Mouse (Mus musculus): ENCODE data around the gene Cyp2t4. TPM values are rescaled to one million over a fixed set of nuclear protein-coding genes. Genes with fewer than 3 reads are reported as not detected.

Cyp2t4 gene
- polyA plus RNA-seq, 1 experiment = not detected

- Histone ChIP-seq H3K4me1 (ENCODE audit: control insufficient read depth, insufficient read depth, low read length) (no peaks in the 10 kb centered on the region), H3K27ac (ENCODE audit: insufficient read depth, low read depth, low read length) (no peak overlapping the region), H3K4me3 (ENCODE audit: insufficient read depth, low read depth, low read length) (no peak overlapping the region)
- 52% methylated on average over 3 of the region's 3 CpGs for WGBS
- TF ChIP-seq CTCF (IDR thresholded peaks at IDR 0.05; ENCODE audit: insufficient read depth, low read depth, low read length) (no peak), POLR2A (IDR thresholded peaks at IDR 0.05; ENCODE audit: insufficient read depth, low read depth, low read length) (no peak)
Measured at GRCm38 (mm10) chr7:27128162-27128561, 25.4 kb upstream of the Cyp2t4 start.

- H3K27ac ChIP-seq (ENCODE audit: insufficient read depth, low read depth, low read length) = no peak overlapping the region
- H3K4me1 ChIP-seq (ENCODE audit: control insufficient read depth, insufficient read depth, low read length) = no peaks in the 10 kb centered on the region
- WGBS = 90% methylated on average over 13 of the region's 13 CpGs
- no peak for TF ChIP-seq CTCF (IDR thresholded peaks at IDR 0.05; ENCODE audit: insufficient read depth, low read depth, low read length)
- TF ChIP-seq POLR2A (IDR thresholded peaks at IDR 0.05; ENCODE audit: insufficient read depth, low read depth, low read length) = no peak
- no peak overlapping the region for H3K4me3 ChIP-seq (ENCODE audit: insufficient read depth, low read depth, low read length)
Measured at GRCm38 (mm10) chr7:27128946-27129345, 24.6 kb upstream of the Cyp2t4 start.

- no peak overlapping the region for H3K4me3 ChIP-seq (ENCODE audit: insufficient read depth, low read depth, low read length)
- no peak overlapping the region for H3K27ac ChIP-seq (ENCODE audit: insufficient read depth, low read depth, low read length)
- WGBS = 86% methylated on average over 12 of the region's 12 CpGs
- TF ChIP-seq CTCF (IDR thresholded peaks at IDR 0.05; ENCODE audit: insufficient read depth, low read depth, low read length) (no peak), POLR2A (IDR thresholded peaks at IDR 0.05; ENCODE audit: insufficient read depth, low read depth, low read length) (no peak)
- H3K4me1 ChIP-seq (ENCODE audit: control insufficient read depth, insufficient read depth, low read length) = no peaks in the 10 kb centered on the region
Measured at GRCm38 (mm10) chr7:27129811-27130210, 23.7 kb upstream of the Cyp2t4 start.

- TF ChIP-seq CTCF (IDR thresholded peaks at IDR 0.05; ENCODE audit: insufficient read depth, low read depth, low read length) (no peak), POLR2A (IDR thresholded peaks at IDR 0.05; ENCODE audit: insufficient read depth, low read depth, low read length) (no peak)
- H3K4me3 ChIP-seq (ENCODE audit: insufficient read depth, low read depth, low read length) = no peak overlapping the region
- 89% methylated on average over 22 of the region's 22 CpGs for WGBS
- no peaks in the 10 kb centered on the region for H3K4me1 ChIP-seq (ENCODE audit: control insufficient read depth, insufficient read depth, low read length)
- H3K27ac ChIP-seq (ENCODE audit: insufficient read depth, low read depth, low read length) = no peak overlapping the region
Measured at GRCm38 (mm10) chr7:27130521-27131370, 22.8 kb upstream of the Cyp2t4 start.

GRCm38 (mm10) chr7:27131387-27131786 lies 22.1 kb upstream of the Cyp2t4 start:
- TF ChIP-seq CTCF (IDR thresholded peaks at IDR 0.05; ENCODE audit: insufficient read depth, low read depth, low read length) (no peak), POLR2A (IDR thresholded peaks at IDR 0.05; ENCODE audit: insufficient read depth, low read depth, low read length) (no peak)
- no peak overlapping the region for H3K27ac ChIP-seq (ENCODE audit: insufficient read depth, low read depth, low read length)
- H3K4me1 ChIP-seq (ENCODE audit: control insufficient read depth, insufficient read depth, low read length) = no peaks in the 10 kb centered on the region
- H3K4me3 ChIP-seq (ENCODE audit: insufficient read depth, low read depth, low read length) = no peak overlapping the region
- 60% methylated on average over 2 of the region's 2 CpGs for WGBS

GRCm38 (mm10) chr7:27132588-27132987 lies 20.9 kb upstream of the Cyp2t4 start:
- no peak for TF ChIP-seq POLR2A (IDR thresholded peaks at IDR 0.05; ENCODE audit: insufficient read depth, low read depth, low read length)
- TF ChIP-seq CTCF (IDR thresholded peaks at IDR 0.05; ENCODE audit: insufficient read depth, low read depth, low read length) = no peak
- no peaks in the 10 kb centered on the region for H3K4me1 ChIP-seq (ENCODE audit: control insufficient read depth, insufficient read depth, low read length)
- H3K4me3 ChIP-seq (ENCODE audit: insufficient read depth, low read depth, low read length) = no peak overlapping the region
- WGBS = 9% methylated on average over 10 of the region's 10 CpGs
- no peak overlapping the region for H3K27ac ChIP-seq (ENCODE audit: insufficient read depth, low read depth, low read length)

GRCm38 (mm10) chr7:27133156-27133555 lies 20.4 kb upstream of the Cyp2t4 start:
- TF ChIP-seq POLR2A (IDR thresholded peaks at IDR 0.05; ENCODE audit: insufficient read depth, low read depth, low read length) (no peak), CTCF (IDR thresholded peaks at IDR 0.05; ENCODE audit: insufficient read depth, low read depth, low read length) (no peak)
- Histone ChIP-seq H3K4me1 (ENCODE audit: control insufficient read depth, insufficient read depth, low read length) (no peaks in the 10 kb centered on the region), H3K27ac (ENCODE audit: insufficient read depth, low read depth, low read length) (no peak overlapping the region), H3K4me3 (ENCODE audit: insufficient read depth, low read depth, low read length) (no peak overlapping the region)
- WGBS = 63% methylated on average over 12 of the region's 12 CpGs

GRCm38 (mm10) chr7:27133757-27134156 lies 19.8 kb upstream of the Cyp2t4 start:
- Histone ChIP-seq H3K27ac (ENCODE audit: insufficient read depth, low read depth, low read length) (no peak overlapping the region), H3K4me1 (ENCODE audit: control insufficient read depth, insufficient read depth, low read length) (no peaks in the 10 kb centered on the region), H3K4me3 (ENCODE audit: insufficient read depth, low read depth, low read length) (no peak overlapping the region)
- TF ChIP-seq POLR2A (IDR thresholded peaks at IDR 0.05; ENCODE audit: insufficient read depth, low read depth, low read length) = no peak
- 83% methylated on average over 4 of the region's 4 CpGs for WGBS

- no peak overlapping the region for H3K4me3 ChIP-seq (ENCODE audit: insufficient read depth, low read depth, low read length)
- H3K4me1 ChIP-seq (ENCODE audit: control insufficient read depth, insufficient read depth, low read length) = no peaks in the 10 kb centered on the region
- TF ChIP-seq CTCF (IDR thresholded peaks at IDR 0.05; ENCODE audit: insufficient read depth, low read depth, low read length) (no peak), POLR2A (IDR thresholded peaks at IDR 0.05; ENCODE audit: insufficient read depth, low read depth, low read length) (no peak)
- H3K27ac ChIP-seq (ENCODE audit: insufficient read depth, low read depth, low read length) = no peak overlapping the region
- 60% methylated on average over 8 of the region's 8 CpGs for WGBS
Measured at GRCm38 (mm10) chr7:27136410-27136996, 17.0 kb upstream of the Cyp2t4 start.
